Comparison of ENCODE assay signal across 17 mouse cellular contexts in the genomic region with DNA sequence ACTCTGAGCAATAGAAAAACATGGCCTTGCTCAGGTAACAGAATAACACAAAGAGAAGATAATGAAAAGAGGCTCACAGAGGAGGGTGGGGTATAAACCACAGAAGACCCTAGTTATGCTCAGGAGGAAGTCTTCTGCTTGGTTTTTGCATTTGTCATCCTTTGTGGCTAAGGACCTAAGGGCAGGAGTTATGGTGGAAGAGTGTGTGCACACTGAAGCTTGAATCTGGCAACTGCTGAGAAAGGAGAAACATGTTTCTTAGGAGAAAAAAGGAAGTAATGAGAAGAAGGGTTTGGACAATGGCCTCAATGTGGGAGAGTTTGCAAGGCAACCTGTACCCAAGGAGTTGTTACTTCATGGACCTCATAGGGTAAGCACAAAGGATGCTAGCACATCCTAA.
DNase-seq lines count a peak whose midpoint lies in the region; ATAC-seq lines count a peak whose summit lies in the region.
"Had no signal": no experiment of that assay in that cellular context is flagged by ENCODE, and none has a peak within 500 bp of the region (broad histone marks: within the 10 kb centered on the region; RNA-seq: fewer than 3 reads in every experiment).

No protein-coding gene starts in this region.

- intact Hi-C loops in heart, postnatal 14 days (cut with DNase I), result no loop called here

- no peak for DNase-seq in spleen, adult 18-20 months
- no peak for DNase-seq in heart, postnatal 14 days
- DNase-seq: adrenal gland, adult 2 months; adrenal gland, adult 8-10 months; adrenal gland, postnatal 10 days; adrenal gland, postnatal 14 days; adrenal gland, postnatal 25 days; adrenal gland, postnatal 36 days; B cell, adult 2 months; cerebellum, adult 11 months; cerebellum, adult 11-12 months; cerebellum, adult 18-20 months had no signal

- ATAC-seq in granulocyte monocyte progenitor cell, adult 5-6 weeks (replicated peaks; ENCODE audit: poor library complexity, severe bottlenecking), result peak; percentile 73
- ATAC-seq in megakaryocyte progenitor cell, adult 5-6 weeks (replicated peaks; ENCODE audit: poor library complexity), result peak; percentile 70
- ATAC-seq: activated CD4-positive, CD25-positive, alpha-beta regulatory T cell, adult 4 months; CD4-positive, CD25-positive, alpha-beta regulatory T cell, adult 4 months; Patski had no signal
